Mouse (Mus musculus) naive thymus-derived CD4-positive, alpha-beta T cell, adult 2 months (primary cell): ENCODE results near the gene Gdf1.
A peak's percentile ranks its signal among the peaks of the same experiment; 100 is the strongest.

ENCODE experiments used
- DNase-seq: peaks from one replicate; pipeline ENCODE4 v3.0.0-alpha.2; 2011; ENCODE audit warnings: low read depth

Gene Gdf1

GRCm38 (mm10) chr8:70364066-70364465 is 34.4 kb downstream of the Gdf1 start:
- DNase-seq = no peak

- DNase-seq = no peak
These were observed 37.0 kb downstream of the Gdf1 start for GRCm38 (mm10) chr8:70366588-70366987.

- no peak for DNase-seq
These were observed 40.9 kb downstream of the Gdf1 start for GRCm38 (mm10) chr8:70370476-70370875.

- DNase-seq = no peak
These were observed 42.3 kb downstream of the Gdf1 start for GRCm38 (mm10) chr8:70371951-70372350.

- peak; percentile 22 for DNase-seq
These were observed 44.0 kb downstream of the Gdf1 start, which contains the start of gene Comp for GRCm38 (mm10) chr8:70373397-70374317. Comp (plus strand) TSS chr8:70373558.

GRCm38 (mm10) chr8:70374318-70374927 is 44.8 kb downstream of the Gdf1 start:
- DNase-seq = peak; percentile 55

GRCm38 (mm10) chr8:70375212-70375859 is 45.7 kb downstream of the Gdf1 start:
- peak; percentile 47 for DNase-seq

GRCm38 (mm10) chr8:70376275-70376741 is 46.7 kb downstream of the Gdf1 start:
- peak; percentile 26 for DNase-seq

- no peak for DNase-seq
These were observed 47.4 kb downstream of the Gdf1 start for GRCm38 (mm10) chr8:70377049-70377448.

- DNase-seq = no peak
These were observed 50.5 kb downstream of the Gdf1 start for GRCm38 (mm10) chr8:70380069-70380468.
